ENCODE assay signal across 8 mouse cellular contexts in genomic region chr9:72968349-72969061, GRCm38 (mm10). TPM values are rescaled to one million over a fixed set of nuclear protein-coding genes. Genes with fewer than 3 reads are reported as not detected.
A peak's percentile ranks its signal among the peaks of the same experiment; 100 is the strongest.
DNase-seq lines count a peak whose midpoint lies in the region; TF ChIP-seq lines count a peak whose summit lies in the region.
"Had no signal": no experiment of that assay in that cellular context is flagged by ENCODE, and none has a peak within 500 bp of the region (broad histone marks: within the 10 kb centered on the region; RNA-seq: fewer than 3 reads in every experiment).

No protein-coding gene starts in this region.

- TF ChIP-seq CTCF in CH12.LX (conservative IDR thresholded peaks at IDR 0.05 in 1 of 2, IDR thresholded peaks at IDR 0.05 in 1 of 2; ENCODE audit: low read depth in 2 of 2, low read length in 2 of 2) = peak; percentile 55 to 85

- no peaks in the 10 kb centered on the region for H3K79me2 ChIP-seq in CH12.LX (replicated peaks; ENCODE audit: control insufficient read depth, extremely low read depth, insufficient read depth, poor library complexity, severe bottlenecking)

- peak; percentile 82 for TF ChIP-seq RAD21 in CH12.LX (IDR thresholded peaks at IDR 0.05; ENCODE audit: low read depth, low read length)

- dilution Hi-C loops in CH12.LX (cut with MboI; ENCODE audit: extremely low pct_ligation_motif_present, extremely low pct_unique_long_range_greater_than_20kb, low sequenced_read_pairs) = no loop called here

- H3K4me3 ChIP-seq in CH12.LX (replicated peaks in 1 of 3; ENCODE audit: low read depth in 2 of 3, low read length in 2 of 3, poor library complexity in 1 of 3) = no peak overlapping the region
- no peak overlapping the region for H3K4me3 ChIP-seq in embryonic facial prominence, embryonic 10.5 days
- H3K4me3 ChIP-seq: midbrain, embryonic 12.5 days had no signal

- 39% methylated on average over 11 of the region's 11 CpGs for WGBS in embryonic facial prominence, embryonic 10.5 days

- peaks cover 2 to 24% of the 10 kb centered on the region in 2 experiments; a peak in 2 of 4 replicates for H3K4me1 ChIP-seq in CH12.LX (ENCODE audit: control insufficient read depth in 1 of 2, insufficient read depth in 2 of 2)
- H3K4me1 ChIP-seq in embryonic facial prominence, embryonic 10.5 days = no peaks in the 10 kb centered on the region
- H3K4me1 ChIP-seq: midbrain, embryonic 12.5 days had no signal

- DNase-seq in CH12.LX (ENCODE audit: extremely low read depth) = peak; percentile 67
- DNase-seq in adrenal gland, adult 18-20 months (ENCODE audit: low spot score in 2 of 2) = peak; percentile 26 to 27
- DNase-seq in embryonic facial prominence, embryonic 10.5 days (ENCODE audit: low spot score) = peak; percentile 33
- DNase-seq in heart, postnatal 4 days = peak; percentile 39
- peak; percentile 93 for DNase-seq in layer of hippocampus, adult 9-11 months
- peak; percentile 54 for DNase-seq in lung, postnatal 14 days
- peak; percentile 37 for DNase-seq in right cerebral cortex, postnatal 14 days

- no peak for TF ChIP-seq EP300 in CH12.LX (IDR thresholded peaks at IDR 0.05; ENCODE audit: low read length)

- H3K36me3 ChIP-seq in CH12.LX (replicated peaks in 1 of 2; ENCODE audit: control insufficient read depth in 1 of 2, insufficient read depth in 1 of 2, low read length in 1 of 2) = peaks cover 0 to 49% of the 10 kb centered on the region in 2 experiments
- no peaks in the 10 kb centered on the region for H3K36me3 ChIP-seq in embryonic facial prominence, embryonic 10.5 days (replicated peaks)
- H3K36me3 ChIP-seq: midbrain, embryonic 12.5 days had no signal

- in situ Hi-C loops in CH12.LX (cut with MboI; ENCODE audit: low pct_ligation_motif_present, low pct_unique_long_range_greater_than_20kb, low sequenced_read_pairs) = loop anchor here (5.0 kb wide), 1 partner anchor 124 kb away; no protein-coding TSS in a partner anchor

- H3K27me3 ChIP-seq in CH12.LX (replicated peaks) = no peaks in the 10 kb centered on the region
- no peaks in the 10 kb centered on the region for H3K27me3 ChIP-seq in embryonic facial prominence, embryonic 10.5 days (replicated peaks; ENCODE audit: low read depth, poor library complexity, severe bottlenecking)
- H3K27me3 ChIP-seq: midbrain, embryonic 12.5 days had no signal

- H3K9ac ChIP-seq in CH12.LX (ENCODE audit: insufficient read depth, low read depth) = no peak overlapping the region
- H3K9ac ChIP-seq: midbrain, embryonic 12.5 days had no signal

- peaks cover 3% of the 10 kb centered on the region for H3K9me3 ChIP-seq in CH12.LX (replicated peaks; ENCODE audit: low read length)
- H3K9me3 ChIP-seq in embryonic facial prominence, embryonic 10.5 days = no peaks in the 10 kb centered on the region
- H3K9me3 ChIP-seq: midbrain, embryonic 12.5 days had no signal

- H3K27ac ChIP-seq in CH12.LX (ENCODE audit: insufficient read depth, low read depth) = no peak overlapping the region
- H3K27ac ChIP-seq in embryonic facial prominence, embryonic 10.5 days (replicated peaks) = no peak overlapping the region
- H3K27ac ChIP-seq: midbrain, embryonic 12.5 days had no signal

- TF ChIP-seq POLR2A in CH12.LX (IDR thresholded peaks at IDR 0.05; ENCODE audit: low read depth, low read length) = no peak

- H3K4me2 ChIP-seq in CH12.LX (ENCODE audit: insufficient read depth, low read depth, poor library complexity, severe bottlenecking) = no peak overlapping the region
- H3K4me2 ChIP-seq: midbrain, embryonic 12.5 days had no signal

TF ChIP-seq in CH12.LX, 34 proteins besides CTCF, POLR2A, EP300 and RAD21:
- peak; percentile 74 for TF ChIP-seq SMC3 (IDR thresholded peaks at IDR 0.05; ENCODE audit: low read depth, low read length)
- TF ChIP-seq JUN (IDR thresholded peaks at IDR 0.05; ENCODE audit: insufficient read depth, low read depth, low read length) = no peak
- TF ChIP-seq MYC (IDR thresholded peaks at IDR 0.05; ENCODE audit: low read depth, low read length) = 0 out of 2 replicates have a peak, but pooled peaks have one; percentile 34
- TF ChIP-seq IRF4 (IDR thresholded peaks at IDR 0.05; ENCODE audit: low read depth, low read length) = 0 out of 2 replicates have a peak, but pooled peaks have one; percentile 20

RNA-seq across cellular contexts. Expression of gene Gm44503, which starts 9.9 kb away (rescaled TPM):
- not detected in 2 replicates for total RNA-seq in CH12.LX (2012; rRNA removed)
- not detected in 2 replicates for total RNA-seq in CH12.LX (2014; rRNA removed)
- polyA plus RNA-seq in CH12.LX (2012; ENCODE audit: insufficient read length, low read depth) = not detected in 2 replicates
- not detected for total RNA-seq in adrenal gland, adult 18-20 months (2021)
- not detected in 2 replicates for polyA plus RNA-seq in embryonic facial prominence, embryonic 10.5 days (2016; fragmentation: Nextera tagmentation; extraction: Ambion mirVana)
- not detected for total RNA-seq in heart, postnatal 4 days (2021)
- polyA plus RNA-seq: midbrain, embryonic 12.5 days had no signal

RNA-seq across cellular contexts. Expression of gene Dyx1c1, which starts 9.9 kb away (rescaled TPM):
- total RNA-seq in CH12.LX (2012; rRNA removed) = 2.1 and 3.4 TPM in 2 replicates
- 6.2 and 6.8 TPM in 2 replicates for total RNA-seq in CH12.LX (2014; rRNA removed)
- 5.7 and 6.1 TPM in 2 replicates for polyA plus RNA-seq in CH12.LX (2012; ENCODE audit: insufficient read length, low read depth)
- 1 to 10 TPM in 1 of 2 experiments, under 1 TPM in 1; 0.99 to 1.2 TPM for total RNA-seq in adrenal gland, adult 18-20 months (2021)
- polyA plus RNA-seq in embryonic facial prominence, embryonic 10.5 days (2016; fragmentation: Nextera tagmentation; extraction: Ambion mirVana) = 1.7 and 2.0 TPM in 2 replicates
- under 1 TPM; 0.32 to 0.88 TPM for total RNA-seq in heart, postnatal 4 days (2021)

RNA-seq across cellular contexts. Expression of gene Ccpg1os, which starts 16.7 kb away (rescaled TPM):
- total RNA-seq in CH12.LX (2012; rRNA removed) = 4.0 and 7.3 TPM in 2 replicates
- 9.2 and 12.6 TPM in 2 replicates for total RNA-seq in CH12.LX (2014; rRNA removed)
- polyA plus RNA-seq in CH12.LX (2012; ENCODE audit: insufficient read length, low read depth) = 4.0 and 5.2 TPM in 2 replicates
- total RNA-seq in adrenal gland, adult 18-20 months (2021) = 10 to 100 TPM; 12.2 to 13.9 TPM
- polyA plus RNA-seq in embryonic facial prominence, embryonic 10.5 days (2016; fragmentation: Nextera tagmentation; extraction: Ambion mirVana) = 15.1 and 16.1 TPM in 2 replicates
- total RNA-seq in heart, postnatal 4 days (2021) = 1 to 10 TPM; 4.6 to 5.3 TPM

RNA-seq across cellular contexts. Expression of gene Ccpg1, which starts 16.7 kb away (rescaled TPM):
- 3.6 and 5.2 TPM in 2 replicates for total RNA-seq in CH12.LX (2012; rRNA removed)
- 5.7 and 6.2 TPM in 2 replicates for total RNA-seq in CH12.LX (2014; rRNA removed)
- polyA plus RNA-seq in CH12.LX (2012; ENCODE audit: insufficient read length, low read depth) = 15.4 and 18.3 TPM in 2 replicates
- 100 to 1,000 TPM; 112 to 150 TPM for total RNA-seq in adrenal gland, adult 18-20 months (2021)
- polyA plus RNA-seq in embryonic facial prominence, embryonic 10.5 days (2016; fragmentation: Nextera tagmentation; extraction: Ambion mirVana) = 14.1 and 17.1 TPM in 2 replicates
- 10 to 100 TPM; 29.8 to 31.4 TPM for total RNA-seq in heart, postnatal 4 days (2021)

RNA-seq across cellular contexts. Expression of gene Pygo1, which starts 43.1 kb away (rescaled TPM):
- not detected in 2 replicates for total RNA-seq in CH12.LX (2012; rRNA removed)
- not detected in 2 replicates for total RNA-seq in CH12.LX (2014; rRNA removed)
- polyA plus RNA-seq in CH12.LX (2012; ENCODE audit: insufficient read length, low read depth) = not detected in 2 replicates
- 1 to 10 TPM; 3.4 to 3.7 TPM for total RNA-seq in adrenal gland, adult 18-20 months (2021)
- polyA plus RNA-seq in embryonic facial prominence, embryonic 10.5 days (2016; fragmentation: Nextera tagmentation; extraction: Ambion mirVana) = 6.5 and 7.3 TPM in 2 replicates
- 1 to 10 TPM; 7.0 to 7.1 TPM for total RNA-seq in heart, postnatal 4 days (2021)

Comparison
In these comparisons a context has a peak if more than half of its experiments do, and no peak if none do; other contexts are left out.
1. DNase-seq: peak in every context shown above with its lines; median percentile 93 in layer of hippocampus, adult 9-11 months; 67 in CH12.LX; 54 in lung, postnatal 14 days; 39 in heart, postnatal 4 days; 37 in right cerebral cortex, postnatal 14 days; 33 in embryonic facial prominence, embryonic 10.5 days; 26 in adrenal gland, adult 18-20 months.